Mouse (Mus musculus) heart, embryonic 14.5 days (tissue): ENCODE results near the gene Smpd2. TPM values are rescaled to one million over a fixed set of nuclear protein-coding genes. Genes with fewer than 3 reads are reported as not detected.

Experiments used
- ATAC-seq: fragments of 200-750 bp; cut with Nextera tagmentation; 2 replicates; pipeline ENCODE4 v1.8.0; 2017; ENCODE audit warnings: low read depth, moderate TSS enrichment; ENCODE audit not compliant: insufficient number of reproducible peaks, insufficient read depth, low FRiP score
- H3K27ac ChIP-seq, 2 experiments: fragments of 200-500 bp in 1 of 2; fragments of 300-500 bp in 1 of 2; sonication (generic) in 1 of 2; replicated peaks in 1 of 2; 2 replicates each; pipeline ENCODE4 v1.5.1; 2012 to 2014; ENCODE audit warnings: low read depth in 2 of 2, low read length in 2 of 2, control low read depth in 1 of 2, mild to moderate bottlenecking in 1 of 2, mixed read lengths in 1 of 2; ENCODE audit not compliant: control insufficient read depth in 1 of 2, insufficient read depth in 1 of 2
- H3K27me3 ChIP-seq: fragments of 300-500 bp; sonication (generic); 2 replicates; pipeline ENCODE4 v1.6.1; 2014; ENCODE audit warnings: mild to moderate bottlenecking, low read length, control low read depth; ENCODE audit not compliant: control insufficient read depth, insufficient read depth
- H3K36me3 ChIP-seq: fragments of 300-500 bp; sonication (generic); 2 replicates; pipeline ENCODE4 v1.6.1; 2014; ENCODE audit warnings: mild to moderate bottlenecking, control low read depth, low read length, mixed read lengths; ENCODE audit not compliant: control insufficient read depth, insufficient read depth
- H3K4me1 ChIP-seq, 2 experiments: fragments of 200-500 bp in 1 of 2; fragments of 300-500 bp in 1 of 2; sonication (generic) in 1 of 2; 2 replicates each; pipeline ENCODE4 v1.6.1; 2012 to 2014; ENCODE audit warnings: low read length in 2 of 2, control low read depth in 1 of 2, mixed read lengths in 1 of 2; ENCODE audit not compliant: control insufficient read depth in 2 of 2, insufficient read depth in 2 of 2
- H3K4me2 ChIP-seq: fragments of 300-500 bp; sonication (generic); 2 replicates; pipeline ENCODE4 v1.6.1; 2014; ENCODE audit warnings: mild to moderate bottlenecking, low read length
- H3K4me3 ChIP-seq, 2 experiments: fragments of 200-500 bp in 1 of 2; fragments of 300-500 bp in 1 of 2; sonication (generic) in 1 of 2; 2 replicates each; pipeline ENCODE4 v1.5.1; 2012 to 2014; ENCODE audit warnings: low read length in 2 of 2, mild to moderate bottlenecking in 2 of 2, control low read depth in 1 of 2, low read depth in 1 of 2, moderate library complexity in 1 of 2; ENCODE audit not compliant: control insufficient read depth in 1 of 2, insufficient read depth in 1 of 2
- H3K9ac ChIP-seq: fragments of 300-500 bp; sonication (generic); 2 replicates; pipeline ENCODE4 v1.6.1; 2014; ENCODE audit warnings: mild to moderate bottlenecking, low read length
- H3K9me3 ChIP-seq: fragments of 300-500 bp; sonication (generic); 2 replicates; pipeline ENCODE4 v1.6.1; 2016; ENCODE audit warnings: low read length, control low read depth; ENCODE audit not compliant: control insufficient read depth
- WGBS: fragments of 180-500 bp; shearing (Covaris S2); extraction: QIAGEN DNeasy Blood & Tissue Kit; methylation state at CpG from one replicate; pipeline ENCODE4 v1.1.7; 2014; 5-methylcytosine and 5-hydroxymethylcytosine counted together
- polyA plus RNA-seq: library from polyadenylated mRNA; unstranded; fragments of >200 nt; fragmentation: Nextera tagmentation; extraction: Ambion mirVana; gene quantifications from 2 replicates; pipeline ENCODE4 v1.2.1, GENCODE M21; 2014

Smpd2 gene
- polyA plus RNA-seq, 1 experiment from 2014 or later, result 54.0 TPM

DNA sequence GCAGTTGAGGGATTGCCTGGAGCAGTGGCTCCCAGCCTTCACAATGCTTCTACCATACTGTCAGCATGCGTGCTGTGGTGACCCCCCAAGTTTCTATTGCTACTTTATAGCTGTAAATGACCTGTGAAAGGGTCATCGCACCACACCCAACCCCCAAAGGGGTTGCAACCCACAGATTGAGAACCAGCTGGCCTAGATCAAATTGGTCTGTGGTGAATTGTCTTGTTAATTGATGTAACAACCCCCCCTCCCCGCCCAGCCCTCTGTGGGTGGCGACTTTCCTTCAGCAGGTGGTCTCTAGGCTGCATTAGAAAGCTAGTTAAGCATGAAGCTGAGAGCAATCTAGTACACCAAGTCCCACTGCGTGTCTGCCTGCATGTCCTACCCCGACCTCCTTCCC lies 22.8 kb downstream of the Smpd2 start:
- Histone ChIP-seq H3K9ac (no peak overlapping the region), H3K27ac (no peak overlapping the region), H3K4me3 (no peak overlapping the region), H3K9me3 (no peaks in the 10 kb centered on the region), H3K4me1 (peaks cover 0 to under 1% of the 10 kb centered on the region in 2 experiments; a peak in 1 of 4 replicates), H3K36me3 (peaks cover 37% of the 10 kb centered on the region), H3K4me2 (no peak overlapping the region), H3K27me3 (no peaks in the 10 kb centered on the region)
- no peak for ATAC-seq
- WGBS, result 57% methylated on average over 6 of the region's 6 CpGs

DNA sequence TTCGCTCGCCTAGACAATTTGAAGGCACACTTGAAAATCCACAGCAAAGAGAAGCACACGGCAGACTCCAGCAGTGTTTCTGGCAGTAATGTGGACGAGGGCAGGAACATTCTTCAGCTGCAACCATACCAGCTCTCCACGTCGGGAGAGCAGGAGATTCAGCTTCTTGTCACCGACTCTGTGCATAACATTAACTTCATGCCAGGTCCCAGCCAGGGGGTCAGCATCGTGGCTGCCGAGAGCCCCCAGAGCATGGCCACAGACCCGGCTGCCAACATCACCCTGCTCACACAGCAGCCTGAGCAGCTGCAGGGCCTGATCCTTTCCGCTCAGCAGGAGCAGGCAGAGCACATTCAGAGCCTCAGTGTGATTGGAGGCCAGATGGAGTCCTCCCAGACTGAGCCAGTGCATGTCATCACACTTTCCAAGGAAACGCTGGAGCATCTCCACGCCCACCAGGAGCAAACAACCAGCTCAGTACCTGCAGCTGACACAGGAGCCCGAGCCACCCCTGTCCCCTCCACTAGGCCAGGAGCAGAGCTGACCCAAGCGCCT lies 25.7 kb downstream of the Smpd2 start:
- Histone ChIP-seq H3K36me3 (peaks cover 55% of the 10 kb centered on the region), H3K27me3 (no peaks in the 10 kb centered on the region), H3K9ac (no peak overlapping the region), H3K9me3 (no peaks in the 10 kb centered on the region), H3K27ac (no peak overlapping the region), H3K4me2 (no peak overlapping the region), H3K4me1 (peaks cover 2 to 11% of the 10 kb centered on the region in 2 experiments; a peak in 2 of 4 replicates), H3K4me3 (no peak overlapping the region)
- 58% methylated on average over 15 of the region's 15 CpGs for WGBS
- no peak for ATAC-seq

DNA sequence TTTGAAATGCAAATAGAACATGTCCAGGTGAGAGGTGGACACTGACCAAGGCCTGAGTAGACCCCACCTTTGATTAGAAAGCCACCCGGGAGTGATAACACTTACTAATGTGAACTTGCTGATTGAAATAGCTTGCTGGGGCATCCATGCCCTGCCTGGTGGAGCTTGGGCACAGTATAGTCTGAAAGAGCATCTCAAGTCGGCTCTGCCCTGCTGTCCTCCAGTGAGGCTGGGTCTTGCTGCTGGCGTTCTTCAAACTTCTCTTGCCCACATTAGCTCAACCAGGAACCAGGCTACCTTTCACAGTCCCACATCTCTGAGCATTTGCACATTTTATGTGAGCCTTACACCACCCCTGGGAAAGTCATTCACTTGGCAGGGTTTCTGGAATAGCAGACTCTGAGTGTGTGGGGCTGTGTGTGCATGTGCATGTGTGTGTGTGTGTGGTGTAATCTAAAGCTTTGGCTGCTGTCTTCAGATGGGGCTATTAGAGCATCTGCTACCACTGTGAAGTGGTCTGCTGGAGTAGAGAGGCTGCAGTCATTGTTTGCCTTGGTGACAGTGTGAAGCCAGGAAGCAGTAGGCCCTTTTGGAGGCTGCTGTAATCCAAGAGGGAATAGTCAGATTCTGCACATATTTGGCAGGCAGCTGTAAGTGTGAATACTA lies 29.0 kb downstream of the Smpd2 start:
- Histone ChIP-seq H3K4me2 (no peak overlapping the region), H3K36me3 (peaks cover 75% of the 10 kb centered on the region), H3K4me1 (peaks cover 5 to 17% of the 10 kb centered on the region in 2 experiments), H3K9ac (no peak overlapping the region), H3K4me3 (no peak overlapping the region), H3K9me3 (no peaks in the 10 kb centered on the region), H3K27ac (no peak overlapping the region), H3K27me3 (no peaks in the 10 kb centered on the region)
- 86% methylated on average over 3 of the region's 3 CpGs for whole genome bisulfite sequencing
- ATAC-seq, result no peak

DNA sequence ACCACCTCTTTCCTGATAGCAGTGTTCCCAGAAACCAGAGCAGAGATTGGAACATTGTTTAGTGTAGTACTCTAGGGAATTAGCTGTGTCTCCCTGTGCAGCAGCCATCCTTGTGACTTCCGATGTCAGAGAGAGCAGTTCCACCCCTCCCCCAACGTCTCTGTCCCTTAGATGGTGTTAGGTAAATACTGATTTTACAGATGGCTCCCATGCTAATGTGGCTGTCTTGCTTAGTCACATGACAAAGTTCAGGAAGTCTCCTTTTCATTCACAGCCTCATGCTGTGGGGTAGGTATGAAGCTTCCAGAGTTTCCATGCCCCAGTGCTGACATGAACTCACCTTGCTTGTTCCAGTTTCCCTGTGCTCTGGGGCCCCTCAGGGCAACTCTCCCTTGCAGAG lies 29.7 kb downstream of the Smpd2 start:
- H3K4me1 ChIP-seq, result peaks cover 7 to 21% of the 10 kb centered on the region in 2 experiments
- no peak overlapping the region for H3K27ac ChIP-seq
- no peak for ATAC-seq
- no peaks in the 10 kb centered on the region for H3K9me3 ChIP-seq
- H3K36me3 ChIP-seq, result peaks cover 75% of the 10 kb centered on the region
- H3K27me3 ChIP-seq, result no peaks in the 10 kb centered on the region
- H3K4me2 ChIP-seq, result no peak overlapping the region
- no peak overlapping the region for H3K9ac ChIP-seq
- no peak overlapping the region for H3K4me3 ChIP-seq
- WGBS, result 13% methylated on average over 2 of the region's 2 CpGs

DNA sequence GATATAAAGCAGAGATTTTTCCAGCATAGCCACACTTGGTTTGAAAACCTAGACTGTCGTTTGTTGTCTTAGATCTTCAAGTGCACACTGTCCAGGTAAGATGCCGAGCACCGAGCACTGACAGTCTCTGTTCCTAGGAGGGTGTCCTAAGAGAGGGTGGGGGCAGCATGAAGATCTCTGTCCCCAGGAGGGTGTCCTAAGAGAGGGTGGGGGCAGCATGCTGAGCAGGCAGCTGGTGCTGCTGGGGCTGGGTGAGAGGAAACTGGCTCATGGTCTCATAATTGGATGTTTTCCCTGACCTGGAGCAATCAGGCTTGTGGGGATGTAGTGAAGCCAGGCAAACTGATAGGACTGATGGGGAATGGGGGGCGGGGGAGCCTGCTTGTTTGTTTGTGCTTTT lies 30.2 kb downstream of the Smpd2 start:
- Histone ChIP-seq H3K4me3 (no peak overlapping the region), H3K36me3 (peaks cover 77% of the 10 kb centered on the region), H3K4me1 (peaks cover 7 to 21% of the 10 kb centered on the region in 2 experiments), H3K9ac (no peak overlapping the region), H3K27me3 (no peaks in the 10 kb centered on the region), H3K27ac (no peak overlapping the region), H3K9me3 (no peaks in the 10 kb centered on the region), H3K4me2 (no peak overlapping the region)
- no peak for ATAC-seq
- WGBS, result 65% methylated on average over 4 of the region's 4 CpGs

DNA sequence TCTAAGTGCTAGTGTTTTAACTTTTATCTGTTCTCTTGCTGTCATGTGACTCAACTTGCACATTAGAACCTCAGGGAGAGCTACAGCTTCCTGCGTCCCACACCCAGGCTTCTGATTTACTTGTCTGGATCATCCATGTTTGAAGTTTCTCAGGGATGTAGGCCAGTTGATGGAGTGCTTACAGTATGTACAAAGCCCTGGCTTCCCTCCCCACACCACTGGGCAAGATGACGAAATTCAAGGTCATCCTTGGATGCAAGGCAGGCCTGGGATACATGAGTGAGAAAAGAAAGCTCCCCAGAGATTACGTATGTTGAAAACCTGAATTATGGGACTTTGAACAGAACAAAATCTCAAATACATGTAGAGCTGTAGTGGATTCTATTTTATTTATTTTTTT lies 37.4 kb downstream of the Smpd2 start:
- Histone ChIP-seq H3K9me3 (no peaks in the 10 kb centered on the region), H3K4me1 (peaks cover 12 to 22% of the 10 kb centered on the region in 2 experiments), H3K27me3 (no peaks in the 10 kb centered on the region), H3K27ac (no peak overlapping the region), H3K4me2 (no peak overlapping the region), H3K36me3 (peaks cover 43% of the 10 kb centered on the region), H3K4me3 (no peak overlapping the region), H3K9ac (no peak overlapping the region)
- 86% methylated on average over 3 of the region's 3 CpGs for WGBS
- no peak for ATAC-seq

DNA sequence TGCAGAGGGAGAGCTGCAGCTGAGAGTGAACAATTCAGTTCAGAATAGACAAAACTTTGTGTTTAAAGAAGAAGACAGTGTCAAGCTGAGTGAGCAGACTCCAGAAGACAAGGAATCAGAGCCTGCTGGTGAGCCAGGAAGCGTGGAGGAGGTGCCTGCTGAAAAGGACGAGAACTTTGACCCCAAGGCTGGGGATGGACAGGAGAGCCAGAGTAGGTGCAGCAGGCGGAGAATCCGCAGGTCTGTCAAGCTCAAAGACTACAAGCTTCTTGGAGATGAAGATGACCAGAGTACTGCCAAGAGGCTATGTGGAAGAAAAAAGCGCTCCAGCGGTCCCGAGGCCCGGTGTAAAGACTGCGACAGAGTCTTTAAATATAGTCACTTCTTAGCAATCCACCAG lies 38.5 kb downstream of the Smpd2 start:
- H3K9me3 ChIP-seq, result no peaks in the 10 kb centered on the region
- H3K27me3 ChIP-seq, result no peaks in the 10 kb centered on the region
- peaks cover 12 to 21% of the 10 kb centered on the region in 2 experiments for H3K4me1 ChIP-seq
- ATAC-seq, result no peak
- no peak overlapping the region for H3K9ac ChIP-seq
- peaks cover 36% of the 10 kb centered on the region for H3K36me3 ChIP-seq
- WGBS, result 87% methylated on average over 9 of the region's 9 CpGs
- H3K27ac ChIP-seq, result no peak overlapping the region
- no peak overlapping the region for H3K4me3 ChIP-seq
- H3K4me2 ChIP-seq, result no peak overlapping the region
